Comparison of ENCODE assay signal across 25 mouse cellular contexts in the genomic region with DNA sequence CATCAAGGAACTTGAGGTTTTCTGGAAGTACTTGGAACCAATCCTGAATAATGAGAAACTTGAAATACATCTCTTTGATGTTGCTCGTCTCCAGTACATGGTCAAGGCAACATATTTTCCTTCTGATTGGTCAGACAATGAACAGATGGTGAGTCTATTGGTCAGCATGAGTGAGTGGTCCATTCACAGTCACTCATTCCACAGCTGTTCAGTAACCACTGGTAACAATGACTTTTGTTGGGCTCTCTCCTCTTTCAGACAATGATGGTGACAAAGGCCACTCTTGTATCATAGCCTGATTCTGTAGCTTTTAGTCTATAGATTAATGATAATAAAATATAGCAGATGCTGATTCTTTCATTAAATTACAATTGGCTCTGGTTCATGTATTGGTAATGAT.
DNase-seq lines count a peak whose midpoint lies in the region; ATAC-seq and TF ChIP-seq lines count a peak whose summit lies in the region.
"Had no signal": no experiment of that assay in that cellular context is flagged by ENCODE, and none has a peak within 500 bp of the region (broad histone marks: within the 10 kb centered on the region; RNA-seq: fewer than 3 reads in every experiment).

No protein-coding gene starts in this region.

- H3K9me3 ChIP-seq in forebrain, embryonic 11.5 days (ENCODE audit: control insufficient read depth, low read length) = no peaks in the 10 kb centered on the region
- H3K9me3 ChIP-seq in forebrain, embryonic 16.5 days (ENCODE audit: control insufficient read depth, low read length) = no peaks in the 10 kb centered on the region
- H3K9me3 ChIP-seq in hindbrain, embryonic 11.5 days (ENCODE audit: control insufficient read depth, low read length) = no peaks in the 10 kb centered on the region
- no peaks in the 10 kb centered on the region for H3K9me3 ChIP-seq in hindbrain, postnatal 0 days (ENCODE audit: low read length)
- H3K9me3 ChIP-seq: embryonic facial prominence, embryonic 10.5 days; embryonic facial prominence, embryonic 12.5 days; forebrain, embryonic 12.5 days had no signal

- 66% methylated on average over 1 of the region's 1 CpGs for WGBS in forebrain, embryonic 11.5 days
- 53% methylated on average over 1 of the region's 1 CpGs for WGBS in forebrain, embryonic 16.5 days
- 38% methylated on average over 1 of the region's 1 CpGs for WGBS in hindbrain, embryonic 11.5 days
- 34% methylated on average over 1 of the region's 1 CpGs for WGBS in hindbrain, postnatal 0 days

- H3K4me3 ChIP-seq in forebrain, embryonic 11.5 days (ENCODE audit: low read depth, low read length) = no peak overlapping the region
- no peak overlapping the region for H3K4me3 ChIP-seq in forebrain, embryonic 16.5 days (replicated peaks; ENCODE audit: low read length)
- H3K4me3 ChIP-seq in hindbrain, embryonic 11.5 days (ENCODE audit: low read depth, low read length) = no peak overlapping the region
- H3K4me3 ChIP-seq in hindbrain, postnatal 0 days (ENCODE audit: low read length) = no peak overlapping the region
- H3K4me3 ChIP-seq: embryonic facial prominence, embryonic 10.5 days; embryonic facial prominence, embryonic 12.5 days; forebrain, embryonic 12.5 days had no signal

- H3K36me3 ChIP-seq in forebrain, embryonic 11.5 days (ENCODE audit: control insufficient read depth, insufficient read depth, low read length) = no peaks in the 10 kb centered on the region
- no peaks in the 10 kb centered on the region for H3K36me3 ChIP-seq in forebrain, embryonic 16.5 days (ENCODE audit: control insufficient read depth, insufficient read depth)
- H3K36me3 ChIP-seq in hindbrain, embryonic 11.5 days (ENCODE audit: control insufficient read depth, insufficient read depth, low read length) = no peaks in the 10 kb centered on the region
- H3K36me3 ChIP-seq in hindbrain, postnatal 0 days (ENCODE audit: insufficient read depth, low read length) = no peaks in the 10 kb centered on the region
- H3K36me3 ChIP-seq: embryonic facial prominence, embryonic 10.5 days; embryonic facial prominence, embryonic 12.5 days; forebrain, embryonic 12.5 days; G1E had no signal

- peak; percentile 61 for ATAC-seq in forebrain, embryonic 11.5 days (replicated peaks; ENCODE audit: low FRiP score)
- no peak for ATAC-seq in forebrain, embryonic 16.5 days
- peak; percentile 60 for ATAC-seq in hindbrain, embryonic 11.5 days (ENCODE audit: low FRiP score)
- no peak for ATAC-seq in hindbrain, postnatal 0 days
- ATAC-seq: activated CD4-positive, CD25-positive, alpha-beta regulatory T cell, adult 4 months; CD4-positive, CD25-positive, alpha-beta regulatory T cell, adult 4 months; forebrain, embryonic 14.5 days; forebrain, postnatal 0 days; Patski had no signal

- H3K4me2 ChIP-seq in forebrain, embryonic 11.5 days (ENCODE audit: low read depth, low read length, severe bottlenecking) = no peak overlapping the region
- H3K4me2 ChIP-seq in forebrain, embryonic 16.5 days (ENCODE audit: low read length) = no peak overlapping the region
- no peak overlapping the region for H3K4me2 ChIP-seq in hindbrain, embryonic 11.5 days (replicated peaks; ENCODE audit: low read depth, low read length)
- H3K4me2 ChIP-seq in hindbrain, postnatal 0 days (ENCODE audit: low read depth, low read length) = no peak overlapping the region
- H3K4me2 ChIP-seq: embryonic facial prominence, embryonic 12.5 days; forebrain, embryonic 12.5 days had no signal

- no peak for TF ChIP-seq CTCF in hindbrain, postnatal 0 days (IDR thresholded peaks at IDR 0.05; ENCODE audit: low read depth)

- no peaks in the 10 kb centered on the region for H3K4me1 ChIP-seq in forebrain, embryonic 11.5 days (replicated peaks; ENCODE audit: control insufficient read depth, insufficient read depth, low read length)
- no peaks in the 10 kb centered on the region for H3K4me1 ChIP-seq in forebrain, embryonic 16.5 days (replicated peaks; ENCODE audit: control insufficient read depth, insufficient read depth, low read length)
- no peaks in the 10 kb centered on the region for H3K4me1 ChIP-seq in hindbrain, embryonic 11.5 days (replicated peaks; ENCODE audit: control insufficient read depth, insufficient read depth, low read length)
- no peaks in the 10 kb centered on the region for H3K4me1 ChIP-seq in hindbrain, postnatal 0 days (ENCODE audit: insufficient read depth, low read length)
- H3K4me1 ChIP-seq: embryonic facial prominence, embryonic 10.5 days; embryonic facial prominence, embryonic 12.5 days; forebrain, embryonic 12.5 days had no signal

- H3K27me3 ChIP-seq in forebrain, embryonic 11.5 days (ENCODE audit: control insufficient read depth, insufficient read depth, low read length) = no peaks in the 10 kb centered on the region
- no peaks in the 10 kb centered on the region for H3K27me3 ChIP-seq in forebrain, embryonic 16.5 days (replicated peaks; ENCODE audit: control insufficient read depth, insufficient read depth, low read length)
- H3K27me3 ChIP-seq in hindbrain, embryonic 11.5 days (ENCODE audit: control insufficient read depth, insufficient read depth, low read length) = no peaks in the 10 kb centered on the region
- H3K27me3 ChIP-seq in hindbrain, postnatal 0 days (ENCODE audit: insufficient read depth, low read length) = no peaks in the 10 kb centered on the region
- H3K27me3 ChIP-seq: CH12.LX; embryonic facial prominence, embryonic 12.5 days; forebrain, embryonic 12.5 days had no signal

- H3K9ac ChIP-seq in forebrain, embryonic 11.5 days (ENCODE audit: low read length) = no peak overlapping the region
- H3K9ac ChIP-seq in forebrain, embryonic 16.5 days (replicated peaks; ENCODE audit: low read depth, low read length) = no peak overlapping the region
- no peak overlapping the region for H3K9ac ChIP-seq in hindbrain, embryonic 11.5 days (ENCODE audit: low read depth, low read length)
- H3K9ac ChIP-seq in hindbrain, postnatal 0 days (replicated peaks; ENCODE audit: low read length) = no peak overlapping the region
- H3K9ac ChIP-seq: embryonic facial prominence, embryonic 12.5 days; forebrain, embryonic 12.5 days; forebrain, postnatal 0 days had no signal

- H3K27ac ChIP-seq in forebrain, embryonic 11.5 days (ENCODE audit: low read depth, low read length) = no peak overlapping the region
- H3K27ac ChIP-seq in forebrain, embryonic 16.5 days (ENCODE audit: low read length) = no peak overlapping the region
- no peak overlapping the region for H3K27ac ChIP-seq in hindbrain, embryonic 11.5 days (ENCODE audit: low read depth, low read length)
- H3K27ac ChIP-seq in hindbrain, postnatal 0 days = no peak overlapping the region
- H3K27ac ChIP-seq: embryonic facial prominence, embryonic 10.5 days; embryonic facial prominence, embryonic 12.5 days; forebrain, embryonic 12.5 days had no signal

- DNase-seq in embryo, embryonic 10 days (ENCODE audit: low spot score) = peak; percentile 21
- no peak for DNase-seq in embryo, embryonic 9.5 days (ENCODE audit: extremely low spot score)
- no peak for DNase-seq in forebrain, embryonic 11.5 days (ENCODE audit: low spot score)
- peak; percentile 6 for DNase-seq in hindbrain, embryonic 11.5 days (ENCODE audit: low spot score)
- no peak for DNase-seq in hindbrain, postnatal 0 days (ENCODE audit: low spot score)
- DNase-seq: adrenal gland, adult 8-10 months; adrenal gland, postnatal 14 days; adrenal gland, postnatal 36 days; B cell, adult 2 months; cerebellum, adult 11-12 months; cerebellum, adult 2 months; cerebellum, adult 9-10 months; cerebellum, postnatal 10 days; cerebellum, postnatal 25 days; forebrain, postnatal 0 days had no signal

Comparison
In these comparisons a context has a peak if more than half of its experiments do, and no peak if none do; other contexts are left out.
1. DNase-seq: peak in embryo, embryonic 10 days (single experiment) and hindbrain, embryonic 11.5 days (single experiment); none in embryo, embryonic 9.5 days (single experiment), forebrain, embryonic 11.5 days (single experiment) and hindbrain, postnatal 0 days (single experiment).
2. ATAC-seq: peak in forebrain, embryonic 11.5 days (single experiment) and hindbrain, embryonic 11.5 days (single experiment); none in forebrain, embryonic 16.5 days (single experiment) and hindbrain, postnatal 0 days (single experiment).